Mouse (Mus musculus): ENCODE results near the gene Snap91. TPM values are rescaled to one million over a fixed set of nuclear protein-coding genes. Genes with fewer than 3 reads are reported as not detected.

Gene Snap91
- polyA plus RNA-seq, 1 experiment, result 0.53 TPM

GRCm38 (mm10) chr9:86879216-86880112, 990 bp downstream of the Snap91 start:
- Histone ChIP-seq H3K4me1 (ENCODE audit: control insufficient read depth, insufficient read depth, insufficient read length) (no peaks in the 10 kb centered on the region; the same call in 1 of the 2 replicates), H3K4me3 (ENCODE audit: extremely low read depth, insufficient read depth, insufficient read length) (no peak overlapping the region), H3K36me3 (ENCODE audit: control insufficient read depth, insufficient read depth, low read length) (no peaks in the 10 kb centered on the region), H3K27me3 (ENCODE audit: control insufficient read depth, insufficient read depth, low read length) (peaks cover 8% of the 10 kb centered on the region), H3K27ac (ENCODE audit: insufficient read depth, low read length) (no peak overlapping the region)
- TF ChIP-seq CTCF (IDR thresholded peaks at IDR 0.05; ENCODE audit: extremely low read depth, insufficient read depth, insufficient read length, insufficient replicate concordance) (no peak), POLR2A (IDR thresholded peaks at IDR 0.05; ENCODE audit: low read depth, low read length) (no peak)
- WGBS, result 4% methylated on average over 75 of the region's 75 CpGs
- DNase-seq (ENCODE audit: low read depth in 1 of 2, low spot score in 2 of 2), result no peak

- no peaks in the 10 kb centered on the region for H3K36me3 ChIP-seq (ENCODE audit: control insufficient read depth, insufficient read depth, low read length)
- no peak for DNase-seq (ENCODE audit: low read depth in 1 of 2, low spot score in 2 of 2)
- peaks cover 8% of the 10 kb centered on the region for H3K27me3 ChIP-seq (ENCODE audit: control insufficient read depth, insufficient read depth, low read length)
- TF ChIP-seq POLR2A (IDR thresholded peaks at IDR 0.05; ENCODE audit: low read depth, low read length) (no peak), CTCF (IDR thresholded peaks at IDR 0.05; ENCODE audit: extremely low read depth, insufficient read depth, insufficient read length, insufficient replicate concordance) (no peak)
- no peak overlapping the region for H3K27ac ChIP-seq (ENCODE audit: insufficient read depth, low read length)
- WGBS, result 63% methylated on average over 6 of the region's 6 CpGs
- H3K4me1 ChIP-seq (ENCODE audit: control insufficient read depth, insufficient read depth, insufficient read length), result no peaks in the 10 kb centered on the region; the same call in 1 of the 2 replicates
- no peak overlapping the region for H3K4me3 ChIP-seq (ENCODE audit: extremely low read depth, insufficient read depth, insufficient read length)
These were observed 1.7 kb downstream of the Snap91 start for GRCm38 (mm10) chr9:86878716-86879115.

GRCm38 (mm10) chr9:86873681-86874080, 6.8 kb downstream of the Snap91 start:
- H3K27me3 ChIP-seq (ENCODE audit: control insufficient read depth, insufficient read depth, low read length), result no peaks in the 10 kb centered on the region
- no peak for DNase-seq (ENCODE audit: low read depth in 1 of 2, low spot score in 2 of 2)
- 75% methylated on average over 4 of the region's 4 CpGs for WGBS
- H3K4me1 ChIP-seq (ENCODE audit: control insufficient read depth, insufficient read depth, insufficient read length), result no peaks in the 10 kb centered on the region
- no peak overlapping the region for H3K27ac ChIP-seq (ENCODE audit: insufficient read depth, low read length)
- no peak for TF ChIP-seq CTCF (IDR thresholded peaks at IDR 0.05; ENCODE audit: extremely low read depth, insufficient read depth, insufficient read length, insufficient replicate concordance)
- TF ChIP-seq POLR2A (IDR thresholded peaks at IDR 0.05; ENCODE audit: low read depth, low read length), result no peak
- H3K4me3 ChIP-seq (ENCODE audit: extremely low read depth, insufficient read depth, insufficient read length), result no peak overlapping the region
- H3K36me3 ChIP-seq (ENCODE audit: control insufficient read depth, insufficient read depth, low read length), result no peaks in the 10 kb centered on the region

GRCm38 (mm10) chr9:86869586-86870338, 10.7 kb downstream of the Snap91 start:
- no peaks in the 10 kb centered on the region for H3K4me1 ChIP-seq (ENCODE audit: control insufficient read depth, insufficient read depth, insufficient read length)
- 77% methylated on average over 11 of the region's 11 CpGs for WGBS
- no peaks in the 10 kb centered on the region for H3K36me3 ChIP-seq (ENCODE audit: control insufficient read depth, insufficient read depth, low read length)
- H3K27me3 ChIP-seq (ENCODE audit: control insufficient read depth, insufficient read depth, low read length), result no peaks in the 10 kb centered on the region
- TF ChIP-seq POLR2A (IDR thresholded peaks at IDR 0.05; ENCODE audit: low read depth, low read length), result no peak
- TF ChIP-seq CTCF (IDR thresholded peaks at IDR 0.05; ENCODE audit: extremely low read depth, insufficient read depth, insufficient read length, insufficient replicate concordance), result no peak
- no peak overlapping the region for H3K4me3 ChIP-seq (ENCODE audit: extremely low read depth, insufficient read depth, insufficient read length)
- no peak overlapping the region for H3K27ac ChIP-seq (ENCODE audit: insufficient read depth, low read length)
- DNase-seq (ENCODE audit: low read depth in 1 of 2, low spot score in 2 of 2), result no peak

GRCm38 (mm10) chr9:86858101-86858500, 22.4 kb downstream of the Snap91 start:
- no peak for DNase-seq (ENCODE audit: low read depth in 1 of 2, low spot score in 2 of 2)
- Histone ChIP-seq H3K27me3 (ENCODE audit: control insufficient read depth, insufficient read depth, low read length) (no peaks in the 10 kb centered on the region), H3K4me3 (ENCODE audit: extremely low read depth, insufficient read depth, insufficient read length) (no peak overlapping the region), H3K27ac (ENCODE audit: insufficient read depth, low read length) (no peak overlapping the region), H3K36me3 (ENCODE audit: control insufficient read depth, insufficient read depth, low read length) (no peaks in the 10 kb centered on the region), H3K4me1 (ENCODE audit: control insufficient read depth, insufficient read depth, insufficient read length) (no peaks in the 10 kb centered on the region)
- 85% methylated on average over 4 of the region's 4 CpGs for WGBS
- TF ChIP-seq CTCF (IDR thresholded peaks at IDR 0.05; ENCODE audit: extremely low read depth, insufficient read depth, insufficient read length, insufficient replicate concordance), result no peak
- no peak for TF ChIP-seq POLR2A (IDR thresholded peaks at IDR 0.05; ENCODE audit: low read depth, low read length)

GRCm38 (mm10) chr9:86857626-86858025, 22.8 kb downstream of the Snap91 start:
- TF ChIP-seq CTCF (IDR thresholded peaks at IDR 0.05; ENCODE audit: extremely low read depth, insufficient read depth, insufficient read length, insufficient replicate concordance), result no peak
- no peak for DNase-seq (ENCODE audit: low read depth in 1 of 2, low spot score in 2 of 2)
- Histone ChIP-seq H3K36me3 (ENCODE audit: control insufficient read depth, insufficient read depth, low read length) (no peaks in the 10 kb centered on the region), H3K27ac (ENCODE audit: insufficient read depth, low read length) (no peak overlapping the region), H3K4me1 (ENCODE audit: control insufficient read depth, insufficient read depth, insufficient read length) (no peaks in the 10 kb centered on the region), H3K4me3 (ENCODE audit: extremely low read depth, insufficient read depth, insufficient read length) (no peak overlapping the region), H3K27me3 (ENCODE audit: control insufficient read depth, insufficient read depth, low read length) (no peaks in the 10 kb centered on the region)
- WGBS, result 98% methylated on average over 2 of the region's 2 CpGs

All from spleen, adult 2 months (tissue).